Mouse (Mus musculus): ENCODE data around the gene Pjvk. TPM values are rescaled to one million over a fixed set of nuclear protein-coding genes. Genes with fewer than 3 reads are reported as not detected.
A peak's percentile ranks its signal among the peaks of the same experiment; 100 is the strongest.

Gene Pjvk
- not detected in 2 replicates for polyA plus RNA-seq (2011; ENCODE audit: insufficient read depth, insufficient read length, low read depth, missing spikeins)

- TF ChIP-seq POLR2A (IDR thresholded peaks at IDR 0.05; ENCODE audit: insufficient read depth, low read length) (peak; percentile 67), CTCF (IDR thresholded peaks at IDR 0.05; ENCODE audit: low read depth, low read length) (no peak)
- Histone ChIP-seq H3K36me3 (ENCODE audit: control insufficient read depth, insufficient read depth, low read length, poor library complexity, severe bottlenecking) (no peaks in the 10 kb centered on the region), H3K9ac (ENCODE audit: low read depth, poor library complexity, severe bottlenecking) (peak within 1 kb of the TSS; percentile 65), H3K4me1 (ENCODE audit: control insufficient read depth, insufficient read depth, low read length) (no peaks in the 10 kb centered on the region), H3K4me3 (ENCODE audit: low read depth, low read length) (peak within 1 kb of the TSS; percentile 76), H3K9me3 (replicated peaks; ENCODE audit: control insufficient read depth, insufficient read depth, low read length, poor library complexity, severe bottlenecking) (no peaks in the 10 kb centered on the region), H3K27ac (ENCODE audit: insufficient read depth, low read length) (peak within 1 kb of the TSS; percentile 60), H3K27me3 (ENCODE audit: control insufficient read depth, insufficient read depth, low read length, poor library complexity, severe bottlenecking) (no peaks in the 10 kb centered on the region)
Observed at GRCm38 (mm10) chr2:76647883-76648570, at the start of gene Pjvk, which contains the start of gene Prkra. Gene Pjvk, plus strand, starts transcription at chr2:76648476. Gene Prkra, minus strand, starts transcription at chr2:76648015.

- Histone ChIP-seq H3K27ac (ENCODE audit: insufficient read depth, low read length) (no peak overlapping the region), H3K36me3 (ENCODE audit: control insufficient read depth, insufficient read depth, low read length, poor library complexity, severe bottlenecking) (no peaks in the 10 kb centered on the region), H3K9ac (ENCODE audit: low read depth, poor library complexity, severe bottlenecking) (no peak overlapping the region), H3K9me3 (replicated peaks; ENCODE audit: control insufficient read depth, insufficient read depth, low read length, poor library complexity, severe bottlenecking) (no peaks in the 10 kb centered on the region), H3K27me3 (ENCODE audit: control insufficient read depth, insufficient read depth, low read length, poor library complexity, severe bottlenecking) (no peaks in the 10 kb centered on the region; the same call in 1 of the 2 replicates), H3K4me1 (ENCODE audit: control insufficient read depth, insufficient read depth, low read length) (no peaks in the 10 kb centered on the region), H3K4me3 (ENCODE audit: low read depth, low read length) (no peak overlapping the region)
- peak; percentile 12 for TF ChIP-seq CTCF (IDR thresholded peaks at IDR 0.05; ENCODE audit: low read depth, low read length)
- no peak for TF ChIP-seq EP300 (IDR thresholded peaks at IDR 0.05; ENCODE audit: insufficient read depth, low read depth, low read length)
- TF ChIP-seq POLR2A (IDR thresholded peaks at IDR 0.05; ENCODE audit: insufficient read depth, low read length): no peak
Observed at GRCm38 (mm10) chr2:76599214-76599613, 49.1 kb upstream of the Pjvk start.

- TF ChIP-seq EP300 (IDR thresholded peaks at IDR 0.05; ENCODE audit: insufficient read depth, low read depth, low read length) (no peak), CTCF (IDR thresholded peaks at IDR 0.05; ENCODE audit: low read depth, low read length) (no peak), POLR2A (IDR thresholded peaks at IDR 0.05; ENCODE audit: insufficient read depth, low read length) (no peak)
- H3K36me3 ChIP-seq (ENCODE audit: control insufficient read depth, insufficient read depth, low read length, poor library complexity, severe bottlenecking): no peaks in the 10 kb centered on the region
- H3K9me3 ChIP-seq (replicated peaks; ENCODE audit: control insufficient read depth, insufficient read depth, low read length, poor library complexity, severe bottlenecking): no peaks in the 10 kb centered on the region
- no peak overlapping the region for H3K4me3 ChIP-seq (ENCODE audit: low read depth, low read length)
- no peaks in the 10 kb centered on the region; the same call in 1 of the 2 replicates for H3K27me3 ChIP-seq (ENCODE audit: control insufficient read depth, insufficient read depth, low read length, poor library complexity, severe bottlenecking)
- no peak overlapping the region for H3K27ac ChIP-seq (ENCODE audit: insufficient read depth, low read length)
- no peaks in the 10 kb centered on the region for H3K4me1 ChIP-seq (ENCODE audit: control insufficient read depth, insufficient read depth, low read length)
- H3K9ac ChIP-seq (ENCODE audit: low read depth, poor library complexity, severe bottlenecking): no peak overlapping the region
Observed at GRCm38 (mm10) chr2:76602256-76602655, 46.0 kb upstream of the Pjvk start.

GRCm38 (mm10) chr2:76606704-76607103, 41.6 kb upstream of the Pjvk start:
- Histone ChIP-seq H3K27me3 (ENCODE audit: control insufficient read depth, insufficient read depth, low read length, poor library complexity, severe bottlenecking) (no peaks in the 10 kb centered on the region), H3K9ac (ENCODE audit: low read depth, poor library complexity, severe bottlenecking) (no peak overlapping the region), H3K9me3 (replicated peaks; ENCODE audit: control insufficient read depth, insufficient read depth, low read length, poor library complexity, severe bottlenecking) (no peaks in the 10 kb centered on the region), H3K36me3 (ENCODE audit: control insufficient read depth, insufficient read depth, low read length, poor library complexity, severe bottlenecking) (no peaks in the 10 kb centered on the region), H3K4me1 (ENCODE audit: control insufficient read depth, insufficient read depth, low read length) (no peaks in the 10 kb centered on the region), H3K27ac (ENCODE audit: insufficient read depth, low read length) (no peak overlapping the region), H3K4me3 (ENCODE audit: low read depth, low read length) (no peak overlapping the region)
- no peak for TF ChIP-seq CTCF (IDR thresholded peaks at IDR 0.05; ENCODE audit: low read depth, low read length)
- TF ChIP-seq POLR2A (IDR thresholded peaks at IDR 0.05; ENCODE audit: insufficient read depth, low read length): no peak
- no peak for TF ChIP-seq EP300 (IDR thresholded peaks at IDR 0.05; ENCODE audit: insufficient read depth, low read depth, low read length)

- Histone ChIP-seq H3K36me3 (ENCODE audit: control insufficient read depth, insufficient read depth, low read length, poor library complexity, severe bottlenecking) (no peaks in the 10 kb centered on the region), H3K4me1 (ENCODE audit: control insufficient read depth, insufficient read depth, low read length) (no peaks in the 10 kb centered on the region), H3K9me3 (replicated peaks; ENCODE audit: control insufficient read depth, insufficient read depth, low read length, poor library complexity, severe bottlenecking) (no peaks in the 10 kb centered on the region), H3K27me3 (ENCODE audit: control insufficient read depth, insufficient read depth, low read length, poor library complexity, severe bottlenecking) (no peaks in the 10 kb centered on the region), H3K9ac (ENCODE audit: low read depth, poor library complexity, severe bottlenecking) (no peak overlapping the region), H3K27ac (ENCODE audit: insufficient read depth, low read length) (no peak overlapping the region), H3K4me3 (ENCODE audit: low read depth, low read length) (no peak overlapping the region)
- TF ChIP-seq POLR2A (IDR thresholded peaks at IDR 0.05; ENCODE audit: insufficient read depth, low read length) (no peak), CTCF (IDR thresholded peaks at IDR 0.05; ENCODE audit: low read depth, low read length) (no peak), EP300 (IDR thresholded peaks at IDR 0.05; ENCODE audit: insufficient read depth, low read depth, low read length) (no peak)
Observed at GRCm38 (mm10) chr2:76610326-76611104, 37.8 kb upstream of the Pjvk start.

- Histone ChIP-seq H3K9ac (ENCODE audit: low read depth, poor library complexity, severe bottlenecking) (no peak overlapping the region), H3K9me3 (replicated peaks; ENCODE audit: control insufficient read depth, insufficient read depth, low read length, poor library complexity, severe bottlenecking) (no peaks in the 10 kb centered on the region), H3K4me3 (ENCODE audit: low read depth, low read length) (no peak overlapping the region), H3K27me3 (ENCODE audit: control insufficient read depth, insufficient read depth, low read length, poor library complexity, severe bottlenecking) (no peaks in the 10 kb centered on the region), H3K27ac (ENCODE audit: insufficient read depth, low read length) (no peak overlapping the region), H3K36me3 (ENCODE audit: control insufficient read depth, insufficient read depth, low read length, poor library complexity, severe bottlenecking) (no peaks in the 10 kb centered on the region), H3K4me1 (ENCODE audit: control insufficient read depth, insufficient read depth, low read length) (no peaks in the 10 kb centered on the region)
- TF ChIP-seq POLR2A (IDR thresholded peaks at IDR 0.05; ENCODE audit: insufficient read depth, low read length): no peak
- no peak for TF ChIP-seq CTCF (IDR thresholded peaks at IDR 0.05; ENCODE audit: low read depth, low read length)
- TF ChIP-seq EP300 (IDR thresholded peaks at IDR 0.05; ENCODE audit: insufficient read depth, low read depth, low read length): no peak
Observed at GRCm38 (mm10) chr2:76611996-76612395, 36.3 kb upstream of the Pjvk start.

Measured in ES-Bruce4 (cell line).